Mouse (Mus musculus) hindlimb bud, embryonic 11.5 days (tissue): Measurements from ENCODE around the gene Gm36864.

Experiments used
- DNase-seq: peaks from one replicate; pipeline ENCODE4 v3.0.0-alpha.2; 2012; ENCODE audit warnings: low read depth, low spot score; ENCODE audit errors: extremely low spot score

The Gm36864 gene

GRCm38 (mm10) chr7:44254930-44255329 lies 19.0 kb downstream of the Gm36864 start:
- DNase-seq = no peak

- DNase-seq = no peak
Measured at GRCm38 (mm10) chr7:44257278-44257677, 21.3 kb downstream of the Gm36864 start, which contains the start of gene Acp4. Acp4 (minus strand) TSS chr7:44257378.

GRCm38 (mm10) chr7:44260410-44260809 lies 24.4 kb downstream of the Gm36864 start:
- no peak for DNase-seq

- DNase-seq = no peak
Measured at GRCm38 (mm10) chr7:44261147-44261546, 25.2 kb downstream of the Gm36864 start, which contains the start of gene Gm15517. Gm15517 (plus strand) TSS chr7:44261447.

GRCm38 (mm10) chr7:44262791-44263643 lies 27.0 kb downstream of the Gm36864 start:
- DNase-seq = peak; percentile 97

GRCm38 (mm10) chr7:44268117-44268516 lies 32.1 kb downstream of the Gm36864 start:
- no peak for DNase-seq

- DNase-seq = no peak
Measured at GRCm38 (mm10) chr7:44269397-44269796, 33.4 kb downstream of the Gm36864 start.

GRCm38 (mm10) chr7:44271309-44271708 lies 35.3 kb downstream of the Gm36864 start:
- DNase-seq = no peak

GRCm38 (mm10) chr7:44272546-44272945 lies 36.6 kb downstream of the Gm36864 start:
- DNase-seq = no peak

- no peak for DNase-seq
Measured at GRCm38 (mm10) chr7:44273446-44273845, 37.5 kb downstream of the Gm36864 start.

GRCm38 (mm10) chr7:44274096-44274495 lies 38.1 kb downstream of the Gm36864 start:
- DNase-seq = no peak

- DNase-seq = no peak
Measured at GRCm38 (mm10) chr7:44275546-44275945, 39.6 kb downstream of the Gm36864 start.

- DNase-seq = no peak
Measured at GRCm38 (mm10) chr7:44276461-44277249, 40.7 kb downstream of the Gm36864 start.

GRCm38 (mm10) chr7:44277250-44277622 lies 41.3 kb downstream of the Gm36864 start:
- DNase-seq = no peak

GRCm38 (mm10) chr7:44280959-44281358 lies 45.0 kb downstream of the Gm36864 start:
- no peak for DNase-seq

- DNase-seq = no peak
Measured at GRCm38 (mm10) chr7:44281586-44281985, 45.6 kb downstream of the Gm36864 start.

GRCm38 (mm10) chr7:44287760-44288159 lies 51.8 kb downstream of the Gm36864 start:
- DNase-seq = no peak

- DNase-seq = no peak
Measured at GRCm38 (mm10) chr7:44290986-44291385, 55.0 kb downstream of the Gm36864 start.

GRCm38 (mm10) chr7:44291418-44291817 lies 55.4 kb downstream of the Gm36864 start:
- DNase-seq = no peak
